Comparison of ENCODE assay signal across 8 mouse cellular contexts in genomic region chr14:20702741-20703381, GRCm38 (mm10). TPM values are rescaled to one million over a fixed set of nuclear protein-coding genes. Genes with fewer than 3 reads are reported as not detected.
DNase-seq lines count a peak whose midpoint lies in the region; ATAC-seq and TF ChIP-seq lines count a peak whose summit lies in the region.

Chchd1 (plus strand) TSS chr14:20703006.

- intact Hi-C loops in heart, postnatal 10 days (cut with DNase I) = no loop called here

- no peak for TF ChIP-seq CTCF in liver, postnatal 0 days (IDR thresholded peaks at IDR 0.05; ENCODE audit: low read depth)

- no peaks in the 10 kb centered on the region for H3K9me3 ChIP-seq in forebrain, embryonic 14.5 days (replicated peaks; ENCODE audit: control insufficient read depth, low read length)
- H3K9me3 ChIP-seq in liver, postnatal 0 days (ENCODE audit: low read length) = no peaks in the 10 kb centered on the region
- H3K9me3 ChIP-seq in neural tube, embryonic 13.5 days = no peaks in the 10 kb centered on the region

- no peak; the same call in 1 of the 2 replicates for TF ChIP-seq EP300 in liver, postnatal 0 days (IDR thresholded peaks at IDR 0.05; ENCODE audit: low read depth)

- H3K4me3 ChIP-seq in forebrain, embryonic 14.5 days (ENCODE audit: low read depth, low read length) = peak within 1 kb of the TSS; percentile 63
- peak within 1 kb of the TSS; percentile 83 for H3K4me3 ChIP-seq in liver, postnatal 0 days (ENCODE audit: low read depth, low read length)
- H3K4me3 ChIP-seq in neural tube, embryonic 13.5 days = peak within 1 kb of the TSS; percentile 79

- H3K36me3 ChIP-seq in forebrain, embryonic 14.5 days (ENCODE audit: control insufficient read depth, insufficient read depth, low read length) = peaks cover 31% of the 10 kb centered on the region; the same call in 1 of the 2 replicates
- H3K36me3 ChIP-seq in liver, postnatal 0 days (replicated peaks; ENCODE audit: insufficient read depth, low read length) = peaks cover 10% of the 10 kb centered on the region; the same call in 1 of the 2 replicates
- H3K36me3 ChIP-seq in neural tube, embryonic 13.5 days = peaks cover 31% of the 10 kb centered on the region

- peak; percentile 67 for ATAC-seq in forebrain, embryonic 14.5 days
- peak; percentile 83 for ATAC-seq in liver, postnatal 0 days
- peak; percentile 64 for ATAC-seq in neural tube, embryonic 13.5 days (ENCODE audit: low read depth)

- H3K27ac ChIP-seq in forebrain, embryonic 14.5 days (ENCODE audit: low read depth, low read length) = peak within 1 kb of the TSS; percentile 87
- peak within 1 kb of the TSS; percentile 87 for H3K27ac ChIP-seq in liver, postnatal 0 days (ENCODE audit: low read depth)
- H3K27ac ChIP-seq in neural tube, embryonic 13.5 days (replicated peaks) = peak within 1 kb of the TSS; percentile 92

- H3K4me1 ChIP-seq in forebrain, embryonic 14.5 days (ENCODE audit: control insufficient read depth, insufficient read depth, low read length) = peaks cover 28% of the 10 kb centered on the region
- peaks cover 23% of the 10 kb centered on the region for H3K4me1 ChIP-seq in liver, postnatal 0 days (ENCODE audit: insufficient read depth)
- H3K4me1 ChIP-seq in neural tube, embryonic 13.5 days (replicated peaks) = peaks cover 61% of the 10 kb centered on the region

- under 1% methylated on average over 61 of the region's 61 CpGs for WGBS in forebrain, embryonic 14.5 days
- WGBS in large intestine, adult 2 months = under 1% methylated on average over 61 of the region's 61 CpGs
- WGBS in liver, postnatal 0 days (ENCODE audit: insufficient replicate concordance) = under 1% methylated on average over 61 of the region's 61 CpGs
- WGBS in neural tube, embryonic 13.5 days = under 1% methylated on average over 61 of the region's 61 CpGs

- no peaks in the 10 kb centered on the region for H3K27me3 ChIP-seq in forebrain, embryonic 14.5 days (replicated peaks; ENCODE audit: control insufficient read depth, insufficient read depth, low read length)
- no peaks in the 10 kb centered on the region for H3K27me3 ChIP-seq in liver, postnatal 0 days (ENCODE audit: insufficient read depth, low read length)
- H3K27me3 ChIP-seq in neural tube, embryonic 13.5 days = no peaks in the 10 kb centered on the region

- peak within 1 kb of the TSS; percentile 70 for H3K4me2 ChIP-seq in forebrain, embryonic 14.5 days (ENCODE audit: low read length)
- peak within 1 kb of the TSS; percentile 73 for H3K4me2 ChIP-seq in liver, postnatal 0 days (ENCODE audit: low read depth, low read length)
- H3K4me2 ChIP-seq in neural tube, embryonic 13.5 days = peak within 1 kb of the TSS; percentile 68

- H3K9ac ChIP-seq in forebrain, embryonic 14.5 days (ENCODE audit: low read length) = peak within 1 kb of the TSS; percentile 79
- H3K9ac ChIP-seq in liver, postnatal 0 days (replicated peaks) = peak within 1 kb of the TSS; percentile 77
- peak within 1 kb of the TSS; percentile 88 for H3K9ac ChIP-seq in neural tube, embryonic 13.5 days

- DNase-seq in ES-CJ7 (ENCODE audit: low read depth, low spot score) = peak; percentile 89
- DNase-seq in cerebellum, adult 11 months = peak; percentile 86
- DNase-seq in forebrain, embryonic 14.5 days (ENCODE audit: low spot score) = peak; percentile 89
- DNase-seq in heart, postnatal 10 days = peak; percentile 95 to 98
- DNase-seq in large intestine, adult 2 months (ENCODE audit: low read depth, low spot score) = no peak
- DNase-seq in liver, postnatal 0 days = peak; percentile 93
- DNase-seq in telencephalon, adult 2 months (ENCODE audit: low read depth, low spot score) = peak; percentile 71

RNA-seq across cellular contexts. Expression of gene Chchd1, which starts in this region (rescaled TPM):
- polyA plus RNA-seq in forebrain, embryonic 14.5 days (2014; fragmentation: Nextera tagmentation; extraction: Ambion mirVana) = 227 and 259 TPM in 2 replicates
- total RNA-seq in heart, postnatal 10 days (2021) = 10 to 100 TPM; 83.7 to 91.9 TPM
- 42.2 and 47.2 TPM in 2 replicates for polyA plus RNA-seq in large intestine, adult 2 months (2012; rRNA removed)
- polyA plus RNA-seq in liver, postnatal 0 days (2015; fragmentation: Nextera tagmentation; extraction: Ambion mirVana) = 88.5 and 91.7 TPM in 2 replicates
- 191 and 218 TPM in 2 replicates for polyA plus RNA-seq in neural tube, embryonic 13.5 days (2015; fragmentation: Nextera tagmentation; extraction: Ambion mirVana)
